Mouse (Mus musculus): ENCODE data around the gene Spata21.

DNA sequence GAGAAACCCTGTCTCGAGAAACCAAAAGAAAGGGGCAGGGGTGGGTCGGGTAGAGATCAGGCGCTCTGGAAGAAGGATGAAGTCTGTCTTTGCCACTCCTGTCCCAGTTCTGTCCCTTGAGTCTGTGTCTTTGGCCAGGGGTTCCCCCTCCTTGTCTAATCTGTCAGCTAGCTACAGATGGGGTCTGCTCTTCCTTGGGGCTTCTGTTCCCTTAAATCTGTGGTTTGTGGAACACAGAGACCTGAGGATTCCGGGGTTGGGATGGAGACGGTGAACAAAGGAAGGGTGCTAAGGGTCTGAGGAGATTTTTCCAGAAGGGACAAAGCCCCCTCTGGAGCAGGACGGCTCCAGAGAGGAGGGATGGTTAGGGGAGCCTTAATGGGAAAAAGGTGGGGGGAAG, at the start of gene Spata21:
- TF ChIP-seq POLR2A (IDR thresholded peaks at IDR 0.05; ENCODE audit: low read depth, low read length) = no peak
- TF ChIP-seq CTCF (IDR thresholded peaks at IDR 0.05; ENCODE audit: borderline replicate concordance, insufficient read depth, low read length) = no peak

Measured in embryonic fibroblast, embryonic 13.5 days (primary cell).